ENCODE assay signal across 24 mouse cellular contexts in genomic region chr11:71576801-71577200, GRCm38 (mm10).
DNase-seq lines count a peak whose midpoint lies in the region; ATAC-seq and TF ChIP-seq lines count a peak whose summit lies in the region.
"Had no signal": no experiment of that assay in that cellular context is flagged by ENCODE, and none has a peak within 500 bp of the region (broad histone marks: within the 10 kb centered on the region; RNA-seq: fewer than 3 reads in every experiment).

No protein-coding gene starts in this region.

- H3K36me3 ChIP-seq in heart, embryonic 10.5 days: no peaks in the 10 kb centered on the region
- H3K36me3 ChIP-seq in hindbrain, postnatal 0 days (ENCODE audit: insufficient read depth, low read length): no peaks in the 10 kb centered on the region
- no peaks in the 10 kb centered on the region for H3K36me3 ChIP-seq in hindbrain, embryonic 12.5 days
- H3K36me3 ChIP-seq in kidney, embryonic 15.5 days: no peaks in the 10 kb centered on the region
- H3K36me3 ChIP-seq in kidney, postnatal 0 days (ENCODE audit: insufficient read depth, low read length): no peaks in the 10 kb centered on the region
- H3K36me3 ChIP-seq: embryonic facial prominence, embryonic 10.5 days; embryonic facial prominence, embryonic 12.5 days; G1E had no signal

- no peaks in the 10 kb centered on the region for H3K4me1 ChIP-seq in heart, embryonic 10.5 days
- peaks cover 5% of the 10 kb centered on the region for H3K4me1 ChIP-seq in hindbrain, postnatal 0 days (ENCODE audit: insufficient read depth, low read length)
- H3K4me1 ChIP-seq in hindbrain, embryonic 12.5 days: peaks cover 14% of the 10 kb centered on the region
- peaks cover 16% of the 10 kb centered on the region; the same call in 1 of the 2 replicates for H3K4me1 ChIP-seq in kidney, embryonic 15.5 days
- no peaks in the 10 kb centered on the region for H3K4me1 ChIP-seq in kidney, postnatal 0 days (replicated peaks; ENCODE audit: insufficient read depth, low read length)

- H3K27ac ChIP-seq in heart, embryonic 10.5 days: no peak overlapping the region
- H3K27ac ChIP-seq in hindbrain, postnatal 0 days: no peak overlapping the region
- H3K27ac ChIP-seq in hindbrain, embryonic 12.5 days: no peak overlapping the region; the same call in 1 of the 2 replicates
- no peak overlapping the region for H3K27ac ChIP-seq in kidney, embryonic 15.5 days
- no peak overlapping the region for H3K27ac ChIP-seq in kidney, postnatal 0 days
- H3K27ac ChIP-seq: embryonic facial prominence, embryonic 10.5 days; embryonic facial prominence, embryonic 12.5 days; forebrain, embryonic 13.5 days had no signal

- 86% methylated on average over 5 of the region's 5 CpGs for WGBS in heart, embryonic 10.5 days
- WGBS in hindbrain, postnatal 0 days: 54% methylated on average over 5 of the region's 5 CpGs
- WGBS in hindbrain, embryonic 12.5 days: 70% methylated on average over 5 of the region's 5 CpGs
- 36% methylated on average over 5 of the region's 5 CpGs for WGBS in kidney, embryonic 15.5 days
- WGBS in kidney, postnatal 0 days: 41% methylated on average over 5 of the region's 5 CpGs

- H3K4me2 ChIP-seq in hindbrain, postnatal 0 days (ENCODE audit: low read depth, low read length): no peak overlapping the region
- no peak overlapping the region for H3K4me2 ChIP-seq in hindbrain, embryonic 12.5 days (replicated peaks)
- H3K4me2 ChIP-seq in kidney, embryonic 15.5 days: no peak overlapping the region
- no peak overlapping the region for H3K4me2 ChIP-seq in kidney, postnatal 0 days (ENCODE audit: low read length)
- H3K4me2 ChIP-seq: embryonic facial prominence, embryonic 12.5 days; forebrain, embryonic 13.5 days had no signal

- no peak overlapping the region for H3K4me3 ChIP-seq in heart, embryonic 10.5 days
- H3K4me3 ChIP-seq in hindbrain, postnatal 0 days (ENCODE audit: low read length): no peak overlapping the region
- no peak overlapping the region for H3K4me3 ChIP-seq in hindbrain, embryonic 12.5 days
- H3K4me3 ChIP-seq in kidney, embryonic 15.5 days (replicated peaks): no peak overlapping the region
- no peak overlapping the region for H3K4me3 ChIP-seq in kidney, postnatal 0 days (replicated peaks; ENCODE audit: low read depth, low read length)
- H3K4me3 ChIP-seq: embryonic facial prominence, embryonic 10.5 days; embryonic facial prominence, embryonic 12.5 days; forebrain, embryonic 13.5 days had no signal

- H3K27me3 ChIP-seq in heart, embryonic 10.5 days (ENCODE audit: insufficient read depth, poor library complexity, severe bottlenecking): no peaks in the 10 kb centered on the region
- no peaks in the 10 kb centered on the region for H3K27me3 ChIP-seq in hindbrain, postnatal 0 days (ENCODE audit: insufficient read depth, low read length)
- H3K27me3 ChIP-seq in hindbrain, embryonic 12.5 days: no peaks in the 10 kb centered on the region
- no peaks in the 10 kb centered on the region for H3K27me3 ChIP-seq in kidney, embryonic 15.5 days
- H3K27me3 ChIP-seq in kidney, postnatal 0 days (ENCODE audit: insufficient read depth, low read length): no peaks in the 10 kb centered on the region
- H3K27me3 ChIP-seq: embryonic facial prominence, embryonic 12.5 days; forebrain, embryonic 13.5 days had no signal

- DNase-seq in heart, adult 11 months: peak; percentile 50
- no peak for DNase-seq in heart, embryonic 10.5 days (ENCODE audit: low spot score)
- DNase-seq in hindbrain, postnatal 0 days (ENCODE audit: low spot score): peak; percentile 13
- no peak for DNase-seq in kidney, postnatal 25 days
- peak; percentile 29 for DNase-seq in kidney, postnatal 0 days (ENCODE audit: low spot score)
- no peak for DNase-seq in kidney, adult 9 months
- DNase-seq: adrenal gland, adult 8-10 months; adrenal gland, postnatal 14 days; adrenal gland, postnatal 36 days; B cell, adult 2 months; cerebellum, adult 11-12 months; cerebellum, adult 2 months; cerebellum, adult 9-10 months; cerebellum, postnatal 10 days; cerebellum, postnatal 25 days had no signal

- no peaks in the 10 kb centered on the region for H3K9me3 ChIP-seq in heart, embryonic 10.5 days
- H3K9me3 ChIP-seq in hindbrain, postnatal 0 days (ENCODE audit: low read length): no peaks in the 10 kb centered on the region
- H3K9me3 ChIP-seq in hindbrain, embryonic 12.5 days (replicated peaks): no peaks in the 10 kb centered on the region
- H3K9me3 ChIP-seq in kidney, embryonic 15.5 days (replicated peaks): no peaks in the 10 kb centered on the region
- H3K9me3 ChIP-seq in kidney, postnatal 0 days (replicated peaks; ENCODE audit: low read length): no peaks in the 10 kb centered on the region
- H3K9me3 ChIP-seq: embryonic facial prominence, embryonic 10.5 days; embryonic facial prominence, embryonic 12.5 days; forebrain, embryonic 13.5 days had no signal

- no peak overlapping the region for H3K9ac ChIP-seq in hindbrain, postnatal 0 days (replicated peaks; ENCODE audit: low read length)
- no peak overlapping the region for H3K9ac ChIP-seq in hindbrain, embryonic 12.5 days
- H3K9ac ChIP-seq in kidney, embryonic 15.5 days: no peak overlapping the region
- no peak overlapping the region for H3K9ac ChIP-seq in kidney, postnatal 0 days (ENCODE audit: low read depth, low read length)
- H3K9ac ChIP-seq: embryonic facial prominence, embryonic 12.5 days; forebrain, embryonic 13.5 days had no signal

- ATAC-seq in hindbrain, postnatal 0 days: no peak
- ATAC-seq in hindbrain, embryonic 12.5 days (ENCODE audit: low FRiP score): no peak
- ATAC-seq in kidney, embryonic 15.5 days (replicated peaks; ENCODE audit: low FRiP score): 0 out of 2 replicates have a peak, but pooled peaks have one; percentile 36
- no peak for ATAC-seq in kidney, postnatal 0 days (replicated peaks; ENCODE audit: low FRiP score, low read depth)
- ATAC-seq: activated CD4-positive, CD25-positive, alpha-beta regulatory T cell, adult 4 months; CD4-positive, CD25-positive, alpha-beta regulatory T cell, adult 4 months; forebrain, embryonic 13.5 days; Patski had no signal

- no peak for TF ChIP-seq CTCF in hindbrain, postnatal 0 days (IDR thresholded peaks at IDR 0.05; ENCODE audit: low read depth)
- no peak for TF ChIP-seq CTCF in kidney, postnatal 0 days (IDR thresholded peaks at IDR 0.05; ENCODE audit: low read depth)

Comparison
In these comparisons a context has a peak if more than half of its experiments do, and no peak if none do; other contexts are left out.
1. DNase-seq: peak in heart, adult 11 months (single experiment), hindbrain, postnatal 0 days (single experiment) and kidney, postnatal 0 days (single experiment); none in heart, embryonic 10.5 days (single experiment), kidney, postnatal 25 days (0 of 2) and kidney, adult 9 months (single experiment).